Mouse (Mus musculus): Measurements from ENCODE around the gene Psmb2. TPM values are rescaled to one million over a fixed set of nuclear protein-coding genes. Genes with fewer than 3 reads are reported as not detected.
A peak's percentile ranks its signal among the peaks of the same experiment; 100 is the strongest.

Psmb2 gene
- polyA plus RNA-seq, 1 experiment from 2014 or later = 487 TPM

DNA sequence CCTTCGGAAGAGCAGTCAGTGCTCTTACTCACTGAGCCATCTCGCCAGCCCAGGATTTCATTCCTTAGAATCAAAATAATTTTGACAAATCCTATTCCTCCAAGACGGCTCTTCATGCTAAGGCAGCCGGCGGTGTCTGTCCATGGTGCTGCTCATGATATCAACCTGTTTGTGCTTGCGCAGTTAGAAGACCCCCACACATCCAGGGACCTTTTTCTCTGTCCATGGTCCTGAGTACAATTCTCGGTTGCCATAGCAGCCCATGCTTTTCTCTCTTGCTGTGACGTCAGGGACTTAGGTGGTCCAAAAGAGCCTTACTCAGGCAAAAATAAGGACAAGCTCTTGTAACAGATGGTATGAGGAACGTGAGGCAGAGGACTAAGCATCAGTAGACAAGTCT is 22.1 kb upstream of the Psmb2 start:
- Histone ChIP-seq H3K27me3 (no peaks in the 10 kb centered on the region), H3K4me1 (no peaks in the 10 kb centered on the region), H3K9ac (no peak overlapping the region), H3K9me3 (no peaks in the 10 kb centered on the region), H3K4me2 (no peak overlapping the region), H3K27ac (no peak overlapping the region), H3K36me3 (no peaks in the 10 kb centered on the region), H3K4me3 (no peak overlapping the region)
- no peak for ATAC-seq (ENCODE audit: borderline replicate concordance, extremely low read depth, low FRiP score, low TSS enrichment)
- WGBS = 7% methylated on average over 9 of the region's 9 CpGs

DNA sequence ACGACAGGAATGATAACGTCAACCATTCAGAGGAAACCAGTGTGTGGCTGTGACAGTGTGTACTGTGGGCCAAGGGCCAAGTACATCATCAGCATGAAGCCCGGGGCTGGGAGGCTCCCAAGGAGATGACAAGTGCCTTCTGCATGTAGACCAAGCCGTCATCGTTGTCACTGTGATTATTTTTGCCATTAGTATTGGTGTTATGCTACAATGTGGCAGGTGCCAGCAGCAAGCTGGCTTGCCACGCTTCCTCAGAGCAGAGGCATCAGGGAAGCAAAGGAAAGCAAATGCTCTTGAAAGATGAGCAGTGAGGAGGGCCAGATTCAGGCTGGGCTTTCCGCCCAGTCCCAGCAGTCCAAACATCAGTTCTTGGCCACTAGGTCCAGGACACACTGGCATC is 16.2 kb upstream of the Psmb2 start:
- ATAC-seq (ENCODE audit: borderline replicate concordance, extremely low read depth, low FRiP score, low TSS enrichment) = no peak
- WGBS = 63% methylated on average over 7 of the region's 7 CpGs
- Histone ChIP-seq H3K4me3 (no peak overlapping the region), H3K27me3 (no peaks in the 10 kb centered on the region), H3K4me1 (no peaks in the 10 kb centered on the region), H3K9ac (no peak overlapping the region), H3K9me3 (no peaks in the 10 kb centered on the region), H3K4me2 (no peak overlapping the region), H3K27ac (no peak overlapping the region), H3K36me3 (no peaks in the 10 kb centered on the region)

DNA sequence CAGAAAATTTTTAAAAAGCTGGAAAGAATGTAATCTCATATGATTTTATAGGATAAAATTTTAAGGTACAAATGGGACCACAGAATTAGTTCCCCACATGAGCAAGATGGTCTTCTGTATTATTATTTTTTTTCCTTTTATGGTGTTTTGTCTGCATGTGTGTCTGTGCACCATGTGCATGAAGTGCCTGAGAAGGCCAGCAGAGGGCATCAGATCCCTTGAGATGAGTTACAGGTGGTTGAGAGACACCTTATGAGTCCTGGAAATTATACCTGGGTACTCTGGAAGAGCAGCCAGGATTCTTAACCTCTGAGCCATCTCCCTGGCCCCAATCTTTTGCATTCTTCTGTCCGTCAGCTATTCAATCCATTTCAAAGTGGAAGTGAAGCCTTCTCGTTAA is 10.4 kb upstream of the Psmb2 start:
- H3K4me3 ChIP-seq = no peak overlapping the region
- H3K27me3 ChIP-seq = no peaks in the 10 kb centered on the region
- WGBS = 92% methylated on average over 2 of the region's 2 CpGs
- H3K9me3 ChIP-seq = no peaks in the 10 kb centered on the region; the same call in 1 of the 2 replicates
- no peak overlapping the region for H3K27ac ChIP-seq
- no peaks in the 10 kb centered on the region for H3K36me3 ChIP-seq
- H3K4me2 ChIP-seq = no peak overlapping the region
- no peak for ATAC-seq (ENCODE audit: borderline replicate concordance, extremely low read depth, low FRiP score, low TSS enrichment)
- H3K9ac ChIP-seq = no peak overlapping the region
- no peaks in the 10 kb centered on the region for H3K4me1 ChIP-seq

DNA sequence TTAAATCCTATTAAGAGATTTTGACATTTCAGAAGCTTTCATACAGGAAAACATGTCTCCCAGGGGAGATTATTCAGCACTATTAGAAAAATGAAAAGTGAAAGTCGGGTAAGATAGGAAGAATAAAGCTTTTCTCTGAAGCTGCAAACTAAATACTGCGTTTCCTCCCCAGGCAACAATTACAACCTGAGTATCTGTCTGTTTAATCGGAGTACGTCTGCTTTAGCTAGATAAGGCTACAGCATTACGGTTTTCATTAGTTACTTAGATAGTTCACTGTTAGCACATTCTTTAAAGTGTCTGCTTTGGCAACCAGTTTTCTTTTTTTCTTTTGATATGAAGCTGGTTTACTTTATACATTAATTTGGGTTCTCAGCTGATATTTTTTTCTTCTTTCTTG is 4.9 kb downstream of the Psmb2 start:
- Histone ChIP-seq H3K36me3 (peaks cover 28% of the 10 kb centered on the region), H3K4me2 (no peak overlapping the region), H3K4me3 (no peak overlapping the region), H3K27ac (no peak overlapping the region), H3K9ac (no peak overlapping the region), H3K4me1 (peaks cover 10% of the 10 kb centered on the region; the same call in 1 of the 2 replicates), H3K9me3 (no peaks in the 10 kb centered on the region), H3K27me3 (no peaks in the 10 kb centered on the region)
- ATAC-seq (ENCODE audit: borderline replicate concordance, extremely low read depth, low FRiP score, low TSS enrichment) = no peak
- 76% methylated on average over 5 of the region's 5 CpGs for WGBS

DNA sequence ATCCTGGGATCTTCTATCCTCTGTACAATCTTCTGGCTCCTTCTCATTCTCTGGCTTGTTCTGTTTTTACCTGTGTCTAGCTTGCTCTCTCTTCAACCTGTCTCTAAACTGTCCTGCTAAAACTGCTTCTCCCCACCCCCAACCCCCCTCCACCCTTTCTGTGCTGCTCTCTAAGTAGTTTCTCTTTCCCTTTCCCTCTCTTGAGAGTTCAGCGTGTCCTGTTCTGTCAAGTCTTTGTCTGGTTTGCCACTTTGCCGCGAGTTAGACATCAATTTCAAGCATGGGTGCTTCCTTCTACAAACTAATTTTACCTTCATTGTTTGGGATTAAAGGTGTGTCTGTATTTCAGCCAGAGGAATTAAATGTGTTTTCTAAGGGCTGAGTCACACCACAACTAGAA is 5.7 kb downstream of the Psmb2 start:
- no peak overlapping the region for H3K4me3 ChIP-seq
- no peak overlapping the region for H3K9ac ChIP-seq
- no peaks in the 10 kb centered on the region for H3K27me3 ChIP-seq
- no peaks in the 10 kb centered on the region for H3K9me3 ChIP-seq
- H3K27ac ChIP-seq = no peak overlapping the region
- no peak overlapping the region for H3K4me2 ChIP-seq
- peaks cover 34% of the 10 kb centered on the region for H3K36me3 ChIP-seq
- WGBS = 78% methylated on average over 3 of the region's 3 CpGs
- H3K4me1 ChIP-seq = peaks cover 8% of the 10 kb centered on the region; the same call in 1 of the 2 replicates
- no peak for ATAC-seq (ENCODE audit: borderline replicate concordance, extremely low read depth, low FRiP score, low TSS enrichment)

DNA sequence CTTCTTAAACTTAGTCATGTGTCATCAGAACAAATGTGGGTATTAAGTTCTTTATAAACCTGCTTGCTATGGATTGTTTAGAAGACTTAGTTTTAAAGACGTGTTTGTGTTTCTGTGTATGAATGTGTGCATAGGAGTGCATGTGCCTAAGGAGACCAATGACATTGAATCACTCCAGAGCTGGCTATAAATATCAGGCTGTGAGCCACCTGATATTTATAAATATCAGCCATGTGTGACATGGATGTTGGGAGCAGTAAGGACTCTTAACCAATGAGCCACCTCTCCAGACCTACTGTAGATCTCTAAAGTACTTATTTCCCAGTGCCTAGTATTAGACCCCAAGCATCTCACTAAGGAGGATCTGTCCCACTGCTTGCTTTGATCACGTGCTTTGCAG is 12.0 kb downstream of the Psmb2 start:
- WGBS = 86% methylated on average over 2 of the region's 2 CpGs
- Histone ChIP-seq H3K4me1 (no peaks in the 10 kb centered on the region), H3K4me2 (no peak overlapping the region), H3K9me3 (no peaks in the 10 kb centered on the region), H3K9ac (no peak overlapping the region), H3K27ac (no peak overlapping the region), H3K36me3 (peaks cover 55% of the 10 kb centered on the region), H3K4me3 (no peak overlapping the region), H3K27me3 (no peaks in the 10 kb centered on the region)
- no peak for ATAC-seq (ENCODE audit: borderline replicate concordance, extremely low read depth, low FRiP score, low TSS enrichment)

DNA sequence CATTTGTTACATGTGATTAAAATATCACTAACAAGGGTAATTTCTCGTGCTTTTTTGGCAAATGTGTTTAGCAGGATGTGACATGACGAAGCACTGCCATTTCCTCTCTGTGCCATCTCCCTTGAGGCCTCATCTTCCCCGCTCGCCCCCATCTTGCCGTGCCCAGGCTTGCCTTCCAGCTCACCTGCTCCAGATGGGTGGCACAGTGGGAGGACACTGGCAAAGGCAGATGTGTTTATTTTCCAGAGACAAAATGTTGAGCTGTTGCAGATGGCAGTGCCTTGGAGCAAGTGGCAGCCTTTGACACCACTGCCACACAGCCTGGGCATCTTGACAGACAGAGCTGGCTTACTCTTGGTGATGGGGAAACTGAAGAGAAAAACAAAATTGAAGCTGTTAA is 15.6 kb downstream of the Psmb2 start:
- Histone ChIP-seq H3K9me3 (no peaks in the 10 kb centered on the region), H3K27me3 (no peaks in the 10 kb centered on the region), H3K4me1 (no peaks in the 10 kb centered on the region), H3K4me2 (no peak overlapping the region), H3K36me3 (peaks cover 33% of the 10 kb centered on the region), H3K4me3 (no peak overlapping the region), H3K9ac (no peak overlapping the region), H3K27ac (no peak overlapping the region)
- WGBS = 73% methylated on average over 5 of the region's 5 CpGs
- no peak for ATAC-seq (ENCODE audit: borderline replicate concordance, extremely low read depth, low FRiP score, low TSS enrichment)

DNA sequence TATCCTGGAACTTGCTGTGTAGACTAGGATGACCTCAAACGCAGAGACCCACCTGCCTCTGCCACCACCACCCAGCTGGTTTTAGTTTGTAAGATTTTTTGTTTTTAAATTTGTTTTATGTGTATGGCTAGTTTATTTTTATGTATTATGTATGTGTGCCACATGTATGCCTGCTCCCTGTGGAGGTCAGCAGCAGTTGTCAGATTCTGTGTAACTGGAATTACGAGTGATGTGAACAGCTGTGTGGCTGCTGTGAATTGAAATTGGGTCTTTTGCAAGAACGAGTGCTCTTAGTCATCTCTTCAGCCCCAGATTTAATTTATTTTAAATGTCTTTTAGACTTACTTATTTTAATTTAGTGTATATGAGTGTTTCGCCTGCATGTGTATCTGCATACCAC is 19.5 kb downstream of the Psmb2 start:
- Histone ChIP-seq H3K9me3 (no peaks in the 10 kb centered on the region), H3K4me1 (no peaks in the 10 kb centered on the region), H3K27ac (no peak overlapping the region), H3K4me3 (no peak overlapping the region), H3K27me3 (no peaks in the 10 kb centered on the region), H3K36me3 (peaks cover 27% of the 10 kb centered on the region), H3K9ac (no peak overlapping the region), H3K4me2 (no peak overlapping the region)
- no peak for ATAC-seq (ENCODE audit: borderline replicate concordance, extremely low read depth, low FRiP score, low TSS enrichment)
- WGBS = 92% methylated on average over 4 of the region's 4 CpGs

DNA sequence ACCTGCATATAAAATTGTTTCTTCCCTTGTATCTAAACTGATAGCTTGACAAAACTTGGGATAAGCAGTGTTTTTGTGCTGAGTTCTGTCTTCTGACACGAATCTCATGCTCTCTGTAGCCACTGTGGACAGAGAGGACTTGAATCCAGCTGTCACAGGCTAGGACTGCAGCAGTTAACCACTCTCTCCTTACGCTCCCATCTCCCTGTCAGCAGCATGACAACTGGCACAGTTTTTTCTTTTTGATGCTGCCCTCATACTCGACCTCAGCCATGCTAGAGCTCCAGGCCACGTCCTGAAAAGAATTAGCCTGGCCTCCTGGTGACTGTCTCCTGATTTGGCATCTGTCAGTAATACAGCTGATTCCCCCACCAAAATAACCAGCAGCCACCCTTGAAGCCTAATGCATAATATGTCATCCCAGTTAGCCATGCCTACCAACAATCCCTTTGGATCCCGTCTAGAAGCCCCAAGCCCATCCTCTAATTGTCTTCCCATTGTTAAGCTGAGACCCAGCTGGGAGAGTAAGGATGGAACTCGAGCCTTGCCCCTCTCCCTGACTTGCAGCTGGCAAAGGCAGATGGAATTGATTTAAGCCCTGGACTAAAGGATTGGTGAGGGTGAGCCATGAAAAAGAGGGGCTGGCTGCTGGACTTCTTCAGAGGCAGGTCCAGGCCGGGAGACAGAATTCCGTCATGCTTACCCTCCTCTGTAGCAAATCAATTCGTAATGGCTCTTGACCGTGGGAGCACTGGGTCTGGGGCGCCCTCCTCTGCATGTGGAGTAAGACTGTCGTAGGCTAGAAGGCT is 29.4 kb downstream of the Psmb2 start:
- Histone ChIP-seq H3K9ac (no peak overlapping the region), H3K27me3 (no peaks in the 10 kb centered on the region), H3K4me1 (no peaks in the 10 kb centered on the region), H3K4me3 (no peak overlapping the region), H3K4me2 (no peak overlapping the region), H3K36me3 (peaks cover 72% of the 10 kb centered on the region), H3K9me3 (no peaks in the 10 kb centered on the region), H3K27ac (no peak overlapping the region)
- 81% methylated on average over 12 of the region's 12 CpGs for WGBS
- no peak for ATAC-seq (ENCODE audit: borderline replicate concordance, extremely low read depth, low FRiP score, low TSS enrichment)

DNA sequence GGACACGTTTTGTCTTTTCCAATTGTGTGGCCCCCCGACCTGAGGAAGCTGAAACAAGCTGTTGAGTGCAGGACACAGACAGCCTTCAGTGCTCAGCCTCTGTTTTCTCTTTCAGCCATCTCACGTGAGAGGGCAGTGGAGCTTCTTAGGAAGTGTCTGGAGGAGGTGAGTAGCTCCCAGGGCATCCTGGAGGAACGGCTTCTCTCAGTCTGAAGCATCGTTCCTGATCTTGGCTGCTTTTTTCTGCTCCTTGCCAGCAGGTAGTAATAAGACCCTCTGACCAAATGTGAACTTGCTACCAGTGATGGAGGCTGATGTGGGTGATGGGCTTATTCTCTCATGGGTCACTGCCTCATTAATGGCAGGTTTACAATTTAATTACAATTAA is 30.0 kb downstream of the Psmb2 start:
- H3K9ac ChIP-seq = no peak overlapping the region
- ATAC-seq (ENCODE audit: borderline replicate concordance, extremely low read depth, low FRiP score, low TSS enrichment) = no peak
- no peaks in the 10 kb centered on the region for H3K4me1 ChIP-seq
- no peaks in the 10 kb centered on the region for H3K9me3 ChIP-seq
- H3K27me3 ChIP-seq = no peaks in the 10 kb centered on the region
- H3K27ac ChIP-seq = no peak overlapping the region
- H3K36me3 ChIP-seq = peaks cover 71% of the 10 kb centered on the region
- WGBS = 84% methylated on average over 5 of the region's 5 CpGs
- no peak overlapping the region for H3K4me2 ChIP-seq
- H3K4me3 ChIP-seq = no peak overlapping the region

DNA sequence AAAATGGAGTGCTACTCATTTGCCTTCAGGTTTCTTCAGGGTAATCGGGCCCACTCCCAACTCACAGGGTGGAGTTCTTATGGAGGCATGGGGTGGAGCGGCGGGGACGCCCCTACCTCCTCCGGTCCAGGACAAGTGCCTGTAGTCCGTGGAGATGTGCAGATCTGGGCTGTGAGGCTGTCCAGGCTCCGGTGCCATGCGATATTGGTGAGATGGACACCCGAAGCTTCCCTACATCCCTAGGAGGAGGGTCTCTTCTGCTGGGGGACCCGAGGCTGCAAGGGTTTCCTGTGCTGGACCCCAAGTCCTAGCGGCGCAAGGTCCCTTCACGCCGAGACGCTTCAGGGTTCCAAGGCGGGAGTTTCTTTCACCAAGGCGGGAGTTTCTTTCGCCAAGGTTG is 54.7 kb downstream of the Psmb2 start:
- H3K4me1 ChIP-seq = peaks cover 21% of the 10 kb centered on the region
- peaks cover 79% of the 10 kb centered on the region for H3K27me3 ChIP-seq
- peak overlapping the region; percentile 17 for H3K4me2 ChIP-seq
- H3K36me3 ChIP-seq = no peaks in the 10 kb centered on the region
- H3K9me3 ChIP-seq = no peaks in the 10 kb centered on the region
- WGBS = 3% methylated on average over 18 of the region's 18 CpGs
- no peak overlapping the region for H3K9ac ChIP-seq
- no peak for ATAC-seq (ENCODE audit: borderline replicate concordance, extremely low read depth, low FRiP score, low TSS enrichment)
- peak overlapping the region; percentile 1; the same call in 1 of the 2 replicates for H3K4me3 ChIP-seq
- H3K27ac ChIP-seq = no peak overlapping the region

DNA sequence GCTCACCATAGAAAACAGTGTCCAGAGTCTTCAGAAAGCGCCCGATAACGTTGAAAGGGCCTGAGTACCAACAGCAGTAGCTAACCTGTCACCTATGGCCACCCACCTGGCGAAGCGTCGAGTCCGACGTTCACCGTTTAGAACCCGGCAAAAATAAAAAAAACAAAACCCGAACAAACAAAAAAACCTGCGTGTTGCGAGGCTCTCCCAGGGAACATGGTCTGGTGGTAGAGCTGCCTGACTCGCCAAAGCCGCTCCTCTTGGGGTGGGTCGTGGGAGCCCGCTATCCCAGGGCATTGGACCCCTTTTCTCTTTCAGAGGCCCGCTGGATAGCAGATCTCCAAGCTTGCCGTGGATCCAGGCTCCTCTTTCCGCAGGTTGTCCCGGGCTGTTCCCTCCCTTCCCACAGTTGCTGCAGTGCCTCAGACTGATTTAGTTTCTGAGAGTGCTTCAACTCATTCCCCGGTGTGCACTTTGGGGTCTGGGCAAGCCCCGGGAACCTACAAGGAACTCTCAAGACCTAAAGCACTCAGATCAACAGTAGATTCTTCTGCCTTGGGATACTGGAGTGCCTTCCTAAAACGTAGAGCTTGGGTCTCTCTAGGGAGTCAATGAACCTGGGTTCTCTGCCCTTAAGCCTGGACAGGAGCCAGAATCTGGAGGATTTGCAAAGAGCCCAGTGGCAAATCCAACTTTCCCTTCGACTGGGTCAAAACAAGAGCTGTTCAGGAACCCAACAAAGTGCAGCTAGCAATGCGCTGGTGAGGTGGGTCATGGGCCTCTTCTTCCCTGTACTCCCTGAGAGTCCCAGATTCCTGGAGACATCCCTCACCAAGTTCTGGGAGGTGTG is 55.3 kb downstream of the Psmb2 start:
- no peak for ATAC-seq (ENCODE audit: borderline replicate concordance, extremely low read depth, low FRiP score, low TSS enrichment)
- 7% methylated on average over 26 of the region's 26 CpGs for WGBS
- H3K9ac ChIP-seq = no peak overlapping the region
- H3K27me3 ChIP-seq = peaks cover 85% of the 10 kb centered on the region
- H3K27ac ChIP-seq = no peak overlapping the region
- H3K36me3 ChIP-seq = no peaks in the 10 kb centered on the region
- peak overlapping the region; percentile 17 for H3K4me2 ChIP-seq
- no peaks in the 10 kb centered on the region for H3K9me3 ChIP-seq
- peak overlapping the region; percentile 1; the same call in 1 of the 2 replicates for H3K4me3 ChIP-seq
- peaks cover 21% of the 10 kb centered on the region for H3K4me1 ChIP-seq
